Mouse (Mus musculus) G1E (cell line): ENCODE measurements around the gene Copz1.

Experiments used
- CTCF ChIP-seq: IDR thresholded peaks from 2 replicates; pipeline ENCODE4 v1.5.1; 2012; ENCODE audit warnings: low read depth, low read length, inconsistent platforms, mixed read lengths
- GATA1 ChIP-seq: IDR thresholded peaks from 2 replicates; pipeline ENCODE4 v1.6.1; 2012; ENCODE audit warnings: borderline replicate concordance, low read length, inconsistent platforms, mixed read lengths
- POLR2AphosphoS5 ChIP-seq: IDR thresholded peaks from 2 replicates; pipeline ENCODE4 v1.6.1; 2012; ENCODE audit warnings: low read depth, low read length, inconsistent platforms; ENCODE audit not compliant: insufficient replicate concordance
- TAL1 ChIP-seq: conservative IDR thresholded peaks from 2 replicates; pipeline ENCODE4 v1.6.1; 2012; ENCODE audit warnings: low read depth, low read length, inconsistent platforms, mixed read lengths

- TF ChIP-seq CTCF (no peak), TAL1 (no peak), GATA1 (no peak), POLR2AphosphoS5 (no peak)
Measured at GRCm38 (mm10) chr15:103292673-103293345, 20.3 kb downstream of the Copz1 start.
